Mouse (Mus musculus): ENCODE data around the gene Kremen2. TPM values are rescaled to one million over a fixed set of nuclear protein-coding genes. Genes with fewer than 3 reads are reported as not detected.
A peak's percentile ranks its signal among the peaks of the same experiment; 100 is the strongest.

Kremen2 gene
- total RNA-seq, 2 experiments from 2014 or later: 0.48 to 0.81 TPM

- intact Hi-C loops (cut with DNase I): loop anchor here (5.0 kb wide), 1 partner anchor 132 kb away; no protein-coding TSS in a partner anchor
- peak; percentile 23 to 50 for DNase-seq (ENCODE audit: low spot score in 2 of 2)
Measured at GRCm38 (mm10) chr17:23699131-23700077, 46.2 kb downstream of the Kremen2 start.

- DNase-seq (ENCODE audit: low spot score in 2 of 2): no peak
- intact Hi-C loops (cut with DNase I): no loop called here
Measured at GRCm38 (mm10) chr17:23695801-23696200, 49.8 kb downstream of the Kremen2 start.

GRCm38 (mm10) chr17:23694491-23694890, 51.1 kb downstream of the Kremen2 start:
- DNase-seq (ENCODE audit: low spot score in 2 of 2): no peak
- intact Hi-C loops (cut with DNase I): no loop called here

Other genes with a start within 250 kb of the Kremen2 start
- gene Zfp213, start 181.6 kb downstream of the Kremen2 start, total RNA-seq (2021): 1 to 10 TPM; 6.0 to 6.8 TPM
- gene Zfp13, start 146.3 kb downstream of the Kremen2 start, total RNA-seq (2021): 10 to 100 TPM; 26.0 to 26.4 TPM
- gene Zscan10, start 145.0 kb downstream of the Kremen2 start, total RNA-seq (2021): not detected
- gene Mmp25, start 100.6 kb downstream of the Kremen2 start, total RNA-seq (2021): under 1 TPM; 0.12 to 0.16 TPM
- gene Bicdl2, start 85.3 kb downstream of the Kremen2 start, total RNA-seq (2021): not detected
- gene Hcfc1r1, start 72.2 kb downstream of the Kremen2 start, total RNA-seq (2021): 100 to 1,000 TPM; 126 to 137 TPM
- gene Thoc6, start 72.0 kb downstream of the Kremen2 start, total RNA-seq (2021): 1 to 10 TPM; 5.3 to 7.0 TPM
- gene Tnfrsf12a, start 68.4 kb downstream of the Kremen2 start, total RNA-seq (2021): 1 to 10 TPM; 8.8 to 9.9 TPM
- gene Cldn6, start 66.6 kb downstream of the Kremen2 start, total RNA-seq (2021): not detected
- gene Cldn9, start 61.8 kb downstream of the Kremen2 start, total RNA-seq (2021): under 1 TPM in 1 of 2 experiments, not detected in 1; 0.30 TPM
- gene 1520401A03Rik, start 23.1 kb downstream of the Kremen2 start, total RNA-seq (2021): under 1 TPM in 1 of 2 experiments, not detected in 1; 0.10 TPM
- 1 to 10 TPM; 4.1 to 4.7 TPM for gene Pkmyt1, start 19.5 kb downstream of the Kremen2 start, total RNA-seq (2021)
- 10 to 100 TPM; 58.7 to 62.9 TPM for gene Paqr4, start 5.0 kb downstream of the Kremen2 start, total RNA-seq (2021)
- 100 to 1,000 TPM; 354 to 411 TPM for gene Flywch1, start 25.8 kb upstream of the Kremen2 start, total RNA-seq (2021)
- gene Flywch2, start 40.2 kb upstream of the Kremen2 start, total RNA-seq (2021): 10 to 100 TPM; 11.4 to 16.2 TPM
- gene Srrm2, start 44.7 kb upstream of the Kremen2 start, total RNA-seq (2021): 100 to 1,000 TPM; 420 to 743 TPM
- 100 to 1,000 TPM; 330 to 406 TPM for gene Elob, start 83.3 kb upstream of the Kremen2 start, total RNA-seq (2021)
- not detected for gene Prss33, start 90.2 kb upstream of the Kremen2 start, total RNA-seq (2021)
- gene Prss32, start 98.0 kb upstream of the Kremen2 start, total RNA-seq (2021): not detected
- gene Prss41, start 98.3 kb upstream of the Kremen2 start, total RNA-seq (2021): 1 to 10 TPM; 1.5 to 1.6 TPM
- gene Prss21, start 122.2 kb upstream of the Kremen2 start, total RNA-seq (2021): not detected
- gene Dcpp1, start 135.0 kb upstream of the Kremen2 start, total RNA-seq (2021): not detected
- not detected for gene Dcpp2, start 135.0 kb upstream of the Kremen2 start, total RNA-seq (2021)
- gene Dcpp3, start 171.6 kb upstream of the Kremen2 start, total RNA-seq (2021): not detected
- not detected for gene Sbp, start 195.8 kb upstream of the Kremen2 start, total RNA-seq (2021)
- not detected for gene Sbpl, start 209.4 kb upstream of the Kremen2 start, total RNA-seq (2021)
- under 1 TPM; 0.20 to 0.68 TPM for gene Prss30, start 234.7 kb upstream of the Kremen2 start, total RNA-seq (2021)

Data from left cerebral cortex, postnatal 36 days (tissue).